Mouse (Mus musculus): Measurements from ENCODE around the gene Cyp2j9. TPM values are rescaled to one million over a fixed set of nuclear protein-coding genes. Genes with fewer than 3 reads are reported as not detected.
"Not testable (repeated sequence)": the region's sequence is repeated elsewhere in the genome, so short reads cannot be mapped to it uniquely, and the experiment has no call there.

Gene Cyp2j9
- 0.83 and 1.0 TPM in 2 replicates for polyA plus RNA-seq (2016; fragmentation: Nextera tagmentation; extraction: Ambion mirVana)

DNA sequence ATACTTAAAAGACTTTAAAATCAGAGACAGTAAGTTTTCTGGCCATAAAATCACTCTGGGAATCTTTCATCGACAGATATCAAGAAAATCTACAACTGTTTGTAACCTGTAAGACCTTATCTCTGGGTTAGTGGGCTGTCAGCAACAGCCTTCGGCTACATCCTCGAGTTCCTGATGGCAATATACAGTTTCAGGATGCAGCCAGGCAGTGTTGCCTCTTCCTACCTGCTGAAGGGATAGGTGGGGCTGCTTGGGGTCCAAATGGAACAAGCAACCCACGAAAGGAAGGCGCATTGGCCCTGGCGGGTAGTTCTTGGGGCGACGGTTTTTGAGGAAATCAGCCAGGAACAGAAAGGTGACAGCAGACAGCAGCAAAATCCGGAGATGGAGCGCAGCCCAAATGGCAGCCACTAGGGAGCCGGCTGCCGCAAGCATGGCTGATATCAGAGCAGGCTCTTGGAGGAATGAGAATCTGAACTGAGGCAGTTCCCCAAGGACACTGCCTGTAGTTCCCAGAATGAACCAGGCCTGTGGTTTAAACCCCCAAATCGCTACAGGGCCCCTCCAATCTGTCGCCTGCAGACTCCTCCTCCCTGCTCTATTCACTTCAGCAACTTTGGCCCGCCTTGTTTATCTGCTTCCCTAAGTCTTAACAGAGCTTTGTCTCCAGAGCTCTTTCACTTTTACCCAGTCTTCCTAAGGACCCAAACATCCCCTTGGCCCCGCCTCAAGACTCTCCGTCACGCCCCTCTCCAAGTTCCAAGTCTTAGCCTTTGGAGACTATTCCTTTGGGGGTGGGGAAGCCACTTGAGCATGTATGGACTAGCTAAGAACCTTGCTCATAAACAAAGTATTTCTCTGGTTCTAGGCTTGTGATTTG is at the start of gene Cyp2j9:
TSS of gene Cyp2j9 (minus strand) at position 668 of the 880 bp plus-strand sequence.
- peaks cover 11% of the 10 kb centered on the region for H3K4me1 ChIP-seq
- 6% methylated on average over 18 of the region's 18 CpGs for WGBS

DNA sequence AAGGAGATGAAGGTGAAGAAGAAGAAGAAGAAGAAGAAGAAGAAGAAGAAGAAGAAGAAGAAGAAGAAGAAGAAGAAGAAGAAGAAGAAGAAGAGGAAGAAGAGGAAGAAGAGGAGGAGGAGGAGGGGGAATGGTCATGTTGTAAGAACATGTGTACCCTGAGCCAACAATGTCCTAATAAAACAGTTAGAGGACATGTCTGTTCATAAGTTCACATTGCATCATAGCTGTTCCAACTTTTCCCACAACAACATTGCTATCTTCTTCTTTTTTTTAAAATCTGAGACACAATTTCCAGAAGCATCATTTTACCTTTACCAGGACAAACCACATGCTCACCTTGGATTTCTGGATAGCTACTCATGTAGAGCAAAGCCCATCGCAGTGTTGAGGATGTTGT is 44.1 kb upstream of the Cyp2j9 start:
- Histone ChIP-seq H3K4me3 (no peak overlapping the region), H3K27me3 (ENCODE audit: low read depth, poor library complexity, severe bottlenecking) (no peaks in the 10 kb centered on the region), H3K4me1 (no peaks in the 10 kb centered on the region), H3K9me3 (replicated peaks) (no peaks in the 10 kb centered on the region), H3K27ac (replicated peaks) (no peak overlapping the region), H3K36me3 (no peaks in the 10 kb centered on the region)
- WGBS: 79% methylated on average over 1 of the region's 1 CpGs
- DNase-seq (ENCODE audit: low spot score): no peak

More for the DNA sequence above, at the start of gene Cyp2j9:
- no peaks in the 10 kb centered on the region for H3K9me3 ChIP-seq (replicated peaks)
- no peaks in the 10 kb centered on the region for H3K36me3 ChIP-seq
- peak within 1 kb of the TSS; percentile 78 for H3K27ac ChIP-seq (replicated peaks)
- no peaks in the 10 kb centered on the region for H3K27me3 ChIP-seq (ENCODE audit: low read depth, poor library complexity, severe bottlenecking)
- peak within 1 kb of the TSS; percentile 50 for H3K4me3 ChIP-seq
- DNase-seq (ENCODE audit: low spot score): peak; percentile 48

DNA sequence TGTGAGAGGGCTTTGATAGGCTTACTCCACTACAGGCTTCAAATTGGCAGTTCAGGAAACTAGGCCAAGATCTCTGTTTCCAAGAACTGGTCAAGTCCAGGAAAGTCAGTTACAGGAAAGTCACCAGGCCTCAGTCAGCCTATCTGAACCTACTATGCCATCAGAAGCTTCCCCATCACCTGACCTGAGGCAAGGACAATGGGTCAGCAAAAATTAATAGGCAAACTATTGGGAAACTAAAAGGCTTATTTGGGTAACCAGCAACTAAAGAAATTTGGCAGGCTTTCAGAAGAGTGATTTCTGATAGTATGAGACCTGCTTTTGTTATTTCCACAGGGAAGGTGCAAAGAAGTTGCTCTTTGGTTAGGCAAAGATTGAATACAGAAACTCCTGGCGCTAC is 31.1 kb upstream of the Cyp2j9 start:
- Histone ChIP-seq H3K27ac (replicated peaks) (no peak overlapping the region), H3K36me3 (no peaks in the 10 kb centered on the region), H3K9me3 (replicated peaks) (peaks cover 9% of the 10 kb centered on the region; the same call in 1 of the 2 replicates), H3K27me3 (ENCODE audit: low read depth, poor library complexity, severe bottlenecking) (no peaks in the 10 kb centered on the region), H3K4me3 (no peak overlapping the region), H3K4me1 (no peaks in the 10 kb centered on the region)
- no peak for DNase-seq (ENCODE audit: low spot score)
- 83% methylated on average over 1 of the region's 1 CpGs for WGBS

DNA sequence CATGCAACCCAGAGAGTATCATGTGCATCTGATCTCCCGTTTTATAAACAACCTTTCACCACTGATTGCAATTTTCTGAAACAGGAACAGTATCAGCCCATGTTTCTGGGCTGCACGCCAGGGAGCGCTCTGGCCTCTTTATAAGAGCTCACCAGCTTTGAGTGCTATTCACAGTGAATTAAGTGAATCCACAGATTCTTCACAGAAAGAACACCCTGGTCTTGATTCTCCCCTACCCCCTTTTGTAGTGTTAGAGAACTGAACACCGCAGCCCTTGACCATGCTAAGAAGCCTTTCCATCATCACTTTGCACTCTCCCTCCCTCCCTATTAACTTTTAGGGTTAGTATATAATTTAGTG is 393 bp upstream of the Cyp2j9 start:
- Histone ChIP-seq H3K36me3 (no peaks in the 10 kb centered on the region), H3K9me3 (replicated peaks) (no peaks in the 10 kb centered on the region), H3K4me3 (peak overlapping the region; percentile 50), H3K4me1 (peaks cover 11% of the 10 kb centered on the region), H3K27me3 (ENCODE audit: low read depth, poor library complexity, severe bottlenecking) (no peaks in the 10 kb centered on the region), H3K27ac (replicated peaks) (peak overlapping the region; percentile 78; the same call in 1 of the 2 replicates)
- no peak for DNase-seq (ENCODE audit: low spot score)
- WGBS: 27% methylated on average over 4 of the region's 4 CpGs

DNA sequence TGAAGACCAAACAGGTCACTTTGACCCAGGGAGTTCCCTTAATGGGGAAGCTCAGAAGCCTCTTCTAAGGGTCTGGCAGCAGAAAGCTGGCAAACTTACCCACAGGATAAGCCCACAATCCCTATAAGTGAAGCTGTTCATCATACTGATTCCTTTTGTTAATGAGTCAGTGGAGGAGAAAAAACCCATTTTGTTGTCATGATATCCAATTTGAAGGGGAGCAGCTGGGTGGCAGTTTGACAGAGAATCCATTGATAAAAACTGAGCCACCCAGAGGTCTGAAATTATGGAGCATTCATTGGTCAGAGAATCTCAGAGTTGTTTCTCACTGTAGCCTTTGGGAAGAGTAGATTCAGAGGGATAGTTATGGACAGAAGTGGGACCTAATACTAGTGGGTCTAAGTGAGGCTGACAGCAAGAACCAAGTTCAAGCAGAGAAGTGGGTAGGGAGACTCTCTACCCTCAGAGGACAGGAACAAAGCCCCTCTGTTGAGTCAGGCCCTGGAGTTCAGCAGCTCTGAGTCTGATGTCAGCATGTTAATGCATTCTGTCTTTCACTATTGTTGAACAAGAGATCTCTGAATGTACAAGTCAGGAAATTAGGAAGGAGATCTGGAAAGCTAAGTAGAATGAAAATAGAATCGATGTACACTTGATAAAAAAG is 9.8 kb downstream of the Cyp2j9 start:
- 70% methylated on average over 1 of the region's 1 CpGs for WGBS

DNA sequence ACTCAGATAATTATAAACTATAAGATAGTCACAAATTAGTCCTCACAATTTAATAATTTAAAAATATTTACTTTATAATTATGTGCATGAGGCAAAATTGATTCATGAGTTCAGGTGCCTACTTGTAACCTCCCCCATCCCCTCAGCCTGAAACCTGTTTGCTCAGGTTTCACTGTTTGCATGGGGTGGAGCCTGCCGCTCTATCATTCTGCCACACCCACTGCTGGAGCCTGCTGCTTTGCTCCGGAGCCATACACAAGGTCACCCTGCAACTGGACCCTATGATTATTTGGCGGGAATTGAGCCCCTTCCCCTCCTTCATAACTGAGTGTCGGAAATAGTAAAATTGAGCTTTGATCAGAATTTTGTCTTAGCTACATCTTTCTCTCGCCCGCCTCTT is 11.0 kb downstream of the Cyp2j9 start:
- not testable (repeated sequence) for H3K36me3 ChIP-seq; DNase-seq (ENCODE audit: low spot score); H3K4me3 ChIP-seq; H3K27me3 ChIP-seq (ENCODE audit: low read depth, poor library complexity, severe bottlenecking); H3K27ac ChIP-seq (replicated peaks); H3K4me1 ChIP-seq; H3K9me3 ChIP-seq (replicated peaks)
- WGBS: 53% methylated on average over 6 of the region's 6 CpGs

More for the DNA sequence above, 9.8 kb downstream of the Cyp2j9 start:
- no peaks in the 10 kb centered on the region for H3K36me3 ChIP-seq
- DNase-seq (ENCODE audit: low spot score): no peak
- peaks cover 10% of the 10 kb centered on the region for H3K4me1 ChIP-seq
- no peak overlapping the region for H3K27ac ChIP-seq (replicated peaks)
- no peaks in the 10 kb centered on the region for H3K9me3 ChIP-seq (replicated peaks)
- no peak overlapping the region for H3K4me3 ChIP-seq
- H3K27me3 ChIP-seq (ENCODE audit: low read depth, poor library complexity, severe bottlenecking): no peaks in the 10 kb centered on the region

DNA sequence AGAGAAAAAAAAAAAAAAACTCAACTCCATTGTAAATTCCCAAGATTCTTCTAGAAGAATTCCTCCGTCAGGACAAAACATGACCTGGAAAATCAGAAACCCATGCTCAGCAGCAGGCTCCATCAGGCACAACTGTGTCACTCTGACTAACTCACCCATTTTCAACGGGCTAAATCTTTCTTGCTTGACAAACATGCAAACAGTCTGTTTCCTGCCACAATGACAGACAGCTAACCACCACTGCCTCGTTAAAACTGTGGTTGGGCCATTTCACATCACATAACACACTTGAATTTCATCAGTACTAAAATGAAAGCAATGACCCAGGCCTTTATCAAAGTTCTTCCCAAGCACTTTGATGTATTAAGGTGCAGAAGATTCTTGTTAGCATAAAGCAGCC is 21.9 kb downstream of the Cyp2j9 start:
- Histone ChIP-seq H3K4me1 (no peaks in the 10 kb centered on the region), H3K4me3 (no peak overlapping the region), H3K36me3 (no peaks in the 10 kb centered on the region), H3K27me3 (ENCODE audit: low read depth, poor library complexity, severe bottlenecking) (no peaks in the 10 kb centered on the region), H3K27ac (replicated peaks) (no peak overlapping the region), H3K9me3 (replicated peaks) (no peaks in the 10 kb centered on the region)
- 77% methylated on average over 3 of the region's 3 CpGs for WGBS
- no peak for DNase-seq (ENCODE audit: low spot score)

DNA sequence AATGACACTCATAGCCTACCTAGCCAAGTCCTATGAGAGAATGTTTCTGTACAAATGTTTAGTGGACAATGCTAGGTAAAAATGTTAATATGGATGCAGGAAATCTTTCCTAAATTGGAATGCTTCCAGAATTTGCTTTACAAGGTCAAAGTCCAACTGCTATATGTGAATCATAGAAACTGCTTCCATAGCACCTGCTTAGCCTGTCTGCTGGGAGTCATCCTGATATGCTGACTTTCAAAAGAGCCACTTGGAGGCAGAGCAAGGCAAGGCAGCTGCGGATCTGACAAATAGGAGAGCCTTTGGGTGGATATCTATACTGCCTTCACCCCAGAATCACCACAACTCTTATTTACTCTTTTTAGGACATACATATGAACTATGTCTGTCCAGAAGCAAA is 23.4 kb downstream of the Cyp2j9 start:
- no peaks in the 10 kb centered on the region for H3K36me3 ChIP-seq
- WGBS: 81% methylated on average over 1 of the region's 1 CpGs
- H3K4me3 ChIP-seq: no peak overlapping the region
- no peaks in the 10 kb centered on the region for H3K27me3 ChIP-seq (ENCODE audit: low read depth, poor library complexity, severe bottlenecking)
- no peaks in the 10 kb centered on the region for H3K9me3 ChIP-seq (replicated peaks)
- no peak overlapping the region for H3K27ac ChIP-seq (replicated peaks)
- H3K4me1 ChIP-seq: no peaks in the 10 kb centered on the region
- no peak for DNase-seq (ENCODE audit: low spot score)

DNA sequence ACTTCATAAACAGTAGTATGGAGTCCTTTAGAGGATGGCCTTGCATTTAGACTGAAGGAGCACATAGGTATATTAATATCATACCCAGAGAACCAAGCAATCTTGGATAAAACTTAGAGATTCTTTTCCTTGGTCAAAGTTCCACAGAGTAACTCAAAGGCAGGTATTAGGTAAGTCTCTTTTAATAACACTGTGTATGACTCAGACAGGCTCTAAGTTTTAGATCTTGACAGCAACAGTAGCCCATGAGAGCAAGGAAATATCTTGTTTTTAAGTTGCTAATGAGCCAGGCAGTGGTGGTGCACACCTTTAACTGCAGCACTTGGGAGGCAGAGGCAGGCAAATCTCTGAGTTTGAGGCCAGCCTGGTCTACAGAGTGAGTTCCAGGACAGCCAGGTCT is 25.6 kb downstream of the Cyp2j9 start:
- Histone ChIP-seq H3K27ac (replicated peaks) (no peak overlapping the region), H3K36me3 (no peaks in the 10 kb centered on the region), H3K27me3 (ENCODE audit: low read depth, poor library complexity, severe bottlenecking) (no peaks in the 10 kb centered on the region), H3K4me3 (no peak overlapping the region), H3K9me3 (replicated peaks) (no peaks in the 10 kb centered on the region), H3K4me1 (no peaks in the 10 kb centered on the region)
- DNase-seq (ENCODE audit: low spot score): no peak

DNA sequence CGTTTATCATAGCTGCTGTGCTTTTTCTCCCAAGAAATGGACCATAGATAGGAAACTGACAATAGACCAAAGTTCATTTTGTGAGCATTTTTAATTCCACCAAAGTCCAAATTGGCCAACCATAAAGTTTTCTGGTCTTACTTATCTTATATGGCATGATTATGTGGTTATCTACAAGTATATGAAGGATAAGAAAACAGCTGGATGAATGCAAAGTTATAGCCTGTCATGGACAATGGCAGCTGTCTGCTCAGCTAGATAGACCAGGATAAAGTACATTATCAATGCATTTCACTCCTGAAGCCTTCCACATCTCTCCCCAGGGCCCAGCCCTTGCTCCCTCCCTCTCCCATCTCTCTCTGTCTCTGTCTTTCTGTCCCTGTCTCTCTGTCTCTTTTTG is 30.9 kb downstream of the Cyp2j9 start:
- no peaks in the 10 kb centered on the region for H3K9me3 ChIP-seq (replicated peaks)
- 89% methylated on average over 1 of the region's 1 CpGs for WGBS
- no peaks in the 10 kb centered on the region for H3K4me1 ChIP-seq
- no peaks in the 10 kb centered on the region for H3K27me3 ChIP-seq (ENCODE audit: low read depth, poor library complexity, severe bottlenecking)
- no peak for DNase-seq (ENCODE audit: low spot score)
- H3K36me3 ChIP-seq: no peaks in the 10 kb centered on the region
- H3K27ac ChIP-seq (replicated peaks): no peak overlapping the region
- no peak overlapping the region for H3K4me3 ChIP-seq

DNA sequence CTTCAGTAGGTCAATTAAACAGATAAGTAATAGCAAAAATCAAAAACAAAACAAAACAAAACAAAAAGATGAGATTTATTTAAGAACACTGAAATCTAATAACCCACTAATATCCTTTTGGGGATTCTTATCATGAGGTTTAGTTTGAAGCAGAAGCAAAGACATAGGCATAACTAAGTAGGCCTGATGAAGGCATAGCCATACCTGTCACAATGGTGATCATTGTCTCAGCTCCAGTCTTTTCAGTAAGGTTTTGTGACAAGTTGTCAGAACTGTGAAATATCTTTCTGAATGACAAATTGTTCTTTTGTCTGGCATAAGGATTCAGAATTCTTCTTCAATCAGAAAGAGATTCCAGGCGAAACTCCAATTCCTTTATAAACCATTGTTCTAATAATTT is 31.6 kb downstream of the Cyp2j9 start:
- H3K27ac ChIP-seq (replicated peaks): no peak overlapping the region
- H3K36me3 ChIP-seq: no peaks in the 10 kb centered on the region
- 78% methylated on average over 1 of the region's 1 CpGs for WGBS
- no peak overlapping the region for H3K4me3 ChIP-seq
- H3K4me1 ChIP-seq: no peaks in the 10 kb centered on the region
- H3K27me3 ChIP-seq (ENCODE audit: low read depth, poor library complexity, severe bottlenecking): no peaks in the 10 kb centered on the region
- no peaks in the 10 kb centered on the region for H3K9me3 ChIP-seq (replicated peaks)
- DNase-seq (ENCODE audit: low spot score): no peak

DNA sequence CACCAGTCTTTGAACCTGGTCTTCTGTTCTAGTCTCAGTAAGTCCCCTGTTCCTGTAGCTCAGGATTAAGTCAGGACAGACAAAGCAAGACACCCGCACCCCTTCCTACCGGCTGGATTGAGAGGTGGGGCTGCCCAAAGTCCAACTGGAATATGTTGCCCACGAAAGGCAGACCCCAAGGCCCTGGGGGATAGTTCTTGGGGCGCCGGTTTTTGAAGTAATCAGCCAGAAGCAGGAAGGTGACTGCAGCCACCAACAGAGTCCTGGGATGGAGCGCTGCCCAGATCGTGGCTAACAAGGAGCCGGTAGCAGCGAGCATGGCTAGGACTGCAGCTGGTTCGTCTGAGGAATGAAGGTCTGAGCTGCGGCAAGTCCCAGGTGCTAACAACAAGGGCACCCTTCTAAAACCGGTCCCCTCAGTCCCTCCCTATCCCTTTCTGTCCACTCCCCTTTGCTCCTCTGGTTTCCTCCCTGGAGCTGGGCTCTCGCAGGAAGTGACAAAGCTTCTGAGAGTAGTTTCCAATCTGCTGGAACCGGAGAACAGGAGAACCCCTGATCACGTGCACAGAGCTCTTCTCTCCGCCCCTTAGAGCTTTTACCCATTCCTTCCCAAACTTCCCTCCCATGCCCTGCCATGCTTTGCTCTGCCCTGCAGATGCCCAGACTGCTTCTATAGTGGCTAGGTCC is 38.1 kb downstream of the Cyp2j9 start, which contains the start of gene Cyp2j6:
TSS of gene Cyp2j6 (minus strand) at position 529 of the 687 bp plus-strand sequence.
- peak; percentile 58 for DNase-seq (ENCODE audit: low spot score)
- Histone ChIP-seq H3K9me3 (replicated peaks) (no peaks in the 10 kb centered on the region), H3K27me3 (ENCODE audit: low read depth, poor library complexity, severe bottlenecking) (no peaks in the 10 kb centered on the region), H3K27ac (replicated peaks) (peak within 1 kb of the TSS; percentile 86), H3K4me3 (peak within 1 kb of the TSS; percentile 59), H3K4me1 (peaks cover 11% of the 10 kb centered on the region; the same call in 1 of the 2 replicates), H3K36me3 (no peaks in the 10 kb centered on the region)
- 4% methylated on average over 16 of the region's 16 CpGs for WGBS

All from midbrain, embryonic 10.5 days (tissue).